Mouse (Mus musculus): ENCODE measurements around the gene Plekhm3. TPM values are rescaled to one million over a fixed set of nuclear protein-coding genes. Genes with fewer than 3 reads are reported as not detected.
A peak's percentile ranks its signal among the peaks of the same experiment; 100 is the strongest.

Gene Plekhm3
- polyA plus RNA-seq, 1 experiment from 2014 or later, result 10.9 TPM

DNA sequence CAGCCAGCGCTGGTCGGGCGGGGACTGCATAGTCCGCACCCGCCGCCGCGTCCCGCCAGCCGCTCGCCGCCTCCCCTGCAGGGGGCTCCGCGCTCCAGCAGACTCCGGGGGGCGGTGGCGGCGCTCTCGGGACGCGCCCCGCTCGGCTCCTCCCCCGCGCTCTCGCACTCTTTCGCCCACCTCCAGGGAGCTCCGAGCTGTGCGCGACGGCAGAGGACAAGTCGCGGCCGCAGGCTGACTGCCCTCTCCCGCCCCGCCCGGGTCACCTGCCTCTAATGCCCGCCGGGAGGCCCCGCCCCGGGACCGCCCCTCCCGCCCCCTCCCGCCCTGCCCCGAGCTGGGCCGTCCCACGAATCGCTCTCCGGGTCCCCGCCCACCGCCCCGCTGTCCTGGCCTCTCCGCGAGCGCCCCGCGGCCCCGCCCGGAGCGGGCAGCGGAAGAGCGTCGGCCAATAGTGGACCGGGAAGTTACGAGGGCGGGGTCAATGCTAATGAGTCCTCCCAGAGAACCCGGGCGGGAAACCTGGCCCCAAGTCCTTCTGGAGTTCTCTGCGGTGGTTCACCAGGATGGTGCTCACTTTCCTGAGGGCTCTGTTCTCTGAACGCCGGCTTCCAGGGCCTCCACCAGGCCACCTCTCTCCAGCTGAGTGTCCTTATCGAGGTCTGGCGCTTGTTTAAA, 219.0 kb downstream of the Plekhm3 start, which contains the start of gene Fzd5:
Gene Fzd5 (minus strand): TSS at position 250 of the 678 bp plus-strand sequence.
- peak within 1 kb of the TSS; percentile 98 for H3K4me2 ChIP-seq (ENCODE audit: low read length)
- H3K4me3 ChIP-seq (replicated peaks; ENCODE audit: low read length), result peak within 1 kb of the TSS; percentile 66
- peak; percentile 90 for ATAC-seq
- under 1% methylated on average over 49 of the region's 73 CpGs for WGBS
- peak within 1 kb of the TSS; percentile 57 for H3K9ac ChIP-seq (replicated peaks; ENCODE audit: low read depth, low read length)
- H3K27ac ChIP-seq (ENCODE audit: low read length), result no peak within 1 kb of the TSS
- H3K4me1 ChIP-seq (replicated peaks; ENCODE audit: control insufficient read depth, insufficient read depth, low read length), result peaks cover 45% of the 10 kb centered on the region
- H3K36me3 ChIP-seq (ENCODE audit: control insufficient read depth, insufficient read depth), result no peaks in the 10 kb centered on the region
- H3K27me3 ChIP-seq (replicated peaks; ENCODE audit: control insufficient read depth, insufficient read depth, low read length), result peaks cover 49% of the 10 kb centered on the region
- no peaks in the 10 kb centered on the region for H3K9me3 ChIP-seq (ENCODE audit: control insufficient read depth, low read length)

DNA sequence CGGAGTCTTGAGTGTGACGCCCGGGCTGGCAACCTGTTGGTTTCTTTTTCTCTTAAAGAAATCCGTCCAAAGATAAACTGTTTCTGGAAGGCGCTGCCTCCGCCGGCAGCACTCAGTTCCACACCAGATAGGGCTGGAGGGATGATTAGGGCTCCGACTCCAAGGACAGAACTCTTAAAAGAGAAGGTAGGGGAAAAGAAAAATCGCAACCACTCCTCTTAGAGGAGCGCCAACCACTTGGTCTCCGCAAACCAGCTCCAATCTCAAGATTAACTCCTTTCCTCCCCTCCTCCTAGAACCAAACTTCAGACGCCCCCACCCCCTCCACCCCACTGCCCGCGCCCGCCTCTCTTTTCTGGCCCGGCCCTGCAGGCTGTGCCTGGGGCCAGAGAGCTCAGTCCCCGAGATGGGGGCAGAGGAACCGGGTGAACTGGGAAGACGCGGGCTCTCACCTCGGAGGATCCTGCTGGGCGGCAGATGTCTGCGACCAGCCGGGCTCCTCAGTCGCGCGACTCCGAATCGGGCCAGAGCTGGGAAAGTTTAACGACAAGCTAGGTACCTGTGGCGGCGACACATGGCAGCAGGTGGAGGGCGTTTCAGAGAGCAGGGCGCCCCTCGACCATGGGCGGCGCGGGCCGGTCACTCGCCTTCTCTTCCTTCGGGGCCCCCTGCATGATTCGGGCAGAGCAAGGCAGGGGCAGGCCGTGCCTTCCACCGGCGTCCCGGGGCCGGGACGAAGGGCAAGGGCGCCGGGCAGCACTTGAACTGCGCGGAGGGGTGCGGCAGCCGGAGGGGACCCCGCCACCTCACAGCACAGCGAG, 219.7 kb downstream of the Plekhm3 start:
- peak overlapping the region; percentile 98 for H3K4me2 ChIP-seq (ENCODE audit: low read length)
- peak overlapping the region; percentile 66 for H3K4me3 ChIP-seq (replicated peaks; ENCODE audit: low read length)
- H3K9me3 ChIP-seq (ENCODE audit: control insufficient read depth, low read length), result no peaks in the 10 kb centered on the region
- no peak overlapping the region for H3K27ac ChIP-seq (ENCODE audit: low read length)
- H3K9ac ChIP-seq (replicated peaks; ENCODE audit: low read depth, low read length), result peak overlapping the region; percentile 57
- peaks cover 48% of the 10 kb centered on the region for H3K4me1 ChIP-seq (replicated peaks; ENCODE audit: control insufficient read depth, insufficient read depth, low read length)
- peak; percentile 4 for ATAC-seq
- H3K36me3 ChIP-seq (ENCODE audit: control insufficient read depth, insufficient read depth), result no peaks in the 10 kb centered on the region
- WGBS, result under 1% methylated on average over 50 of the region's 56 CpGs
- H3K27me3 ChIP-seq (replicated peaks; ENCODE audit: control insufficient read depth, insufficient read depth, low read length), result peaks cover 52% of the 10 kb centered on the region

Other genes starting within 250 kb of the Plekhm3 start
- gene Fzd5, start 219.1 kb downstream of the Plekhm3 start, polyA plus RNA-seq (2015; fragmentation: Nextera tagmentation; extraction: Ambion mirVana), result 0.48 and 0.61 TPM in 2 replicates
- gene Akr1cl, start 75.9 kb upstream of the Plekhm3 start, polyA plus RNA-seq (2015; fragmentation: Nextera tagmentation; extraction: Ambion mirVana), result not detected in 2 replicates
- gene Cryge, start 94.3 kb upstream of the Plekhm3 start, polyA plus RNA-seq (2015; fragmentation: Nextera tagmentation; extraction: Ambion mirVana), result not detected in 2 replicates
- not detected in 2 replicates for gene Crygd, start 106.6 kb upstream of the Plekhm3 start, polyA plus RNA-seq (2015; fragmentation: Nextera tagmentation; extraction: Ambion mirVana)
- gene Crygc, start 116.9 kb upstream of the Plekhm3 start, polyA plus RNA-seq (2015; fragmentation: Nextera tagmentation; extraction: Ambion mirVana), result not detected in 2 replicates
- gene Crygb, start 125.5 kb upstream of the Plekhm3 start, polyA plus RNA-seq (2015; fragmentation: Nextera tagmentation; extraction: Ambion mirVana), result not detected in 2 replicates
- gene Cryga, start 146.5 kb upstream of the Plekhm3 start, polyA plus RNA-seq (2015; fragmentation: Nextera tagmentation; extraction: Ambion mirVana), result not detected in 2 replicates
- not detected in 2 replicates for gene Gm28845, start 162.7 kb upstream of the Plekhm3 start, polyA plus RNA-seq (2015; fragmentation: Nextera tagmentation; extraction: Ambion mirVana)
- gene D630023F18Rik, start 166.4 kb upstream of the Plekhm3 start, polyA plus RNA-seq (2015; fragmentation: Nextera tagmentation; extraction: Ambion mirVana), result 1.5 and 2.9 TPM in 2 replicates
- gene Idh1, start 229.7 kb upstream of the Plekhm3 start, polyA plus RNA-seq (2015; fragmentation: Nextera tagmentation; extraction: Ambion mirVana), result 496 and 516 TPM in 2 replicates
- 12.2 and 16.5 TPM in 2 replicates for gene Pikfyve, start 229.9 kb upstream of the Plekhm3 start, polyA plus RNA-seq (2015; fragmentation: Nextera tagmentation; extraction: Ambion mirVana)

Measured in forebrain, embryonic 16.5 days (tissue).